Mouse (Mus musculus) spleen, postnatal 10 days (tissue): Measurements from ENCODE around the gene Acot4.
A peak's percentile ranks its signal among the peaks of the same experiment; 100 is the strongest.
"Not testable (repeated sequence)": the region's sequence is repeated elsewhere in the genome, so short reads cannot be mapped to it uniquely, and the experiment has no call there.

Source experiments
- DNase-seq, 2 experiments: peaks; one replicate each; pipeline ENCODE4 v3.0.0; 2021 to 2022; ENCODE audit warnings: low spot score in 2 of 2

Acot4 gene

GRCm38 (mm10) chr12:84038241-84038640 lies at the start of gene Acot4:
Acot4 (plus strand) TSS chr12:84038379.
- DNase-seq = not testable (repeated sequence)

- no peak for DNase-seq
Observed at GRCm38 (mm10) chr12:83988483-83988882, 49.7 kb upstream of the Acot4 start.

- DNase-seq = no peak
Observed at GRCm38 (mm10) chr12:83989378-83989777, 48.8 kb upstream of the Acot4 start.

GRCm38 (mm10) chr12:83997221-83997620 lies 41.0 kb upstream of the Acot4 start:
- no peak for DNase-seq

- no peak for DNase-seq
Observed at GRCm38 (mm10) chr12:83998341-83999107, 39.7 kb upstream of the Acot4 start.

GRCm38 (mm10) chr12:83999237-83999636 lies 38.9 kb upstream of the Acot4 start:
- not testable (repeated sequence) for DNase-seq

GRCm38 (mm10) chr12:84000418-84000817 lies 37.8 kb upstream of the Acot4 start:
- no peak for DNase-seq

GRCm38 (mm10) chr12:84003866-84004265 lies 34.3 kb upstream of the Acot4 start:
- DNase-seq = no peak

GRCm38 (mm10) chr12:84008251-84008650 lies 29.9 kb upstream of the Acot4 start:
- no peak for DNase-seq

- no peak for DNase-seq
Observed at GRCm38 (mm10) chr12:84008729-84009128, 29.4 kb upstream of the Acot4 start.

GRCm38 (mm10) chr12:84009171-84009965 lies 28.8 kb upstream of the Acot4 start, which contains the start of gene Acot1:
Acot1 (plus strand) TSS chr12:84009490.
- DNase-seq = peak in 1 of 2 experiments; percentile 54

GRCm38 (mm10) chr12:84010201-84010600 lies 28.0 kb upstream of the Acot4 start:
- no peak for DNase-seq

- DNase-seq = peak in 1 of 2 experiments; percentile 25
Observed at GRCm38 (mm10) chr12:84011251-84012040, 26.7 kb upstream of the Acot4 start.

- no peak for DNase-seq
Observed at GRCm38 (mm10) chr12:84013130-84013529, 25.0 kb upstream of the Acot4 start.

GRCm38 (mm10) chr12:84013701-84014100 lies 24.5 kb upstream of the Acot4 start:
- no peak for DNase-seq

GRCm38 (mm10) chr12:84020528-84020927 lies 17.7 kb upstream of the Acot4 start:
- peak in 1 of 2 experiments; percentile 35 for DNase-seq

GRCm38 (mm10) chr12:84022266-84022665 lies 15.9 kb upstream of the Acot4 start:
- not testable (repeated sequence) for DNase-seq

- DNase-seq = no peak
Observed at GRCm38 (mm10) chr12:84023052-84023745, 15.0 kb upstream of the Acot4 start.

GRCm38 (mm10) chr12:84025888-84026287 lies 12.3 kb upstream of the Acot4 start:
- DNase-seq = no peak

- DNase-seq = not testable (repeated sequence)
Observed at GRCm38 (mm10) chr12:84028328-84028727, 9.9 kb upstream of the Acot4 start.

- not testable (repeated sequence) for DNase-seq
Observed at GRCm38 (mm10) chr12:84029043-84029442, 9.1 kb upstream of the Acot4 start.
